Mouse (Mus musculus): ENCODE data around the gene Parm1.

Parm1 gene

DNA sequence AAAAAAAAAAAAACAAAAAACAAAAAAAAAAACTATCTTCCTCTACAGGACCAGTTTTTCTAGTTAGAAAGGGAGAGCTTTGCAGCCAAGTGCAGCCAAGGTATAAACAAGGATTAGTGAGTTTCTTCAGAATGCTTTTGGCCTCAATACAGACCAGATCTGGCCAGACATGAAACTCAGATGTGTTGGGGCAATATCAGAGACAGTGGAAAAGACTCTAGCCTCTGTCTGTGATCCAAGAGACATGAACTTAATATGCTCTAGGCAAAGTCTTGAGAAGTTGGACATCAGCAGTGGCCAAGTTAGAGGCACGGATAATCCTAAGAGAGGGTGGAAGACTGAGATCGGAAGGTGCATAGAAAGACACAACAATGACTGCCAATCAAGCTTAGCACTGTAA lies 56.8 kb downstream of the Parm1 start:
- DNase-seq (ENCODE audit: low read depth): no peak

DNA sequence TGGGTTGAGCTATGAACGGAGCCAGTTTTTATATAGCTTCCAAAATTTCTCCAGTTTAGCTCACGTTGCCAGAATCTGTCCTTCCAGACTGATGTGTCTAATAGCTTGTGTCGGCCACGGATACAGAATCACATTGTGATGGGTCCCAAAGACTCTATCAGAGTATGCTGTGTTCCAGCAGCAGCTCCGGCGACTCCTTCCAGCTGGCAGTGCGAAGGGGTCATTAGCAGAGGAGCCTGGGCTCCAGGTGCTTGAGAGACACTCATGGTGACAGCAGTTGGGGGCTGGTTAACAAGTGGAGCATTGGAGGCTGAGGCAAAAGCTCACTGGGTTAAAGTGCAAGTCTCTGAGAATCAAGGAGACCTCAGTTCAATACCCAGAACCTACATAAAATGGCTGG lies 61.5 kb downstream of the Parm1 start:
- no peak for DNase-seq (ENCODE audit: low read depth)

DNA sequence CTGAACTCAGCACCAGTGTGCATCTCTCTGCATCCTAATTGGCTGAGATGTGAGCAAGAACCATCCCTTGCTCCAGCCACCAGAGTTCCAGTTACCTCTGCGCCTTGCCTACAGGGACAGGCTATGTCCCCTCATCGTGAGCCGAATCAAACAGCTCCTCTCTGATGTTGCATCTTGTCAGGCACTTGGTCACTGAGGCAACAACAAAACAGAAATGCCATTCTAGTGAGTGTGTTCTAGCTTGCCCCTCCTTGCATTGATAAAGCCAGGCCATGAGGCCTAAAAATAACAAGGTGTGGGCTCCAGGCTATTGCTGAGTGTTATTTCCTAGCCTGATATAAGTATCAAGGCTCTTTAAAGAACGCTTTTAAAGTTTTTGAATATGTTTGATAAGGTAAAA lies 64.4 kb downstream of the Parm1 start:
- DNase-seq (ENCODE audit: low read depth): no peak

DNA sequence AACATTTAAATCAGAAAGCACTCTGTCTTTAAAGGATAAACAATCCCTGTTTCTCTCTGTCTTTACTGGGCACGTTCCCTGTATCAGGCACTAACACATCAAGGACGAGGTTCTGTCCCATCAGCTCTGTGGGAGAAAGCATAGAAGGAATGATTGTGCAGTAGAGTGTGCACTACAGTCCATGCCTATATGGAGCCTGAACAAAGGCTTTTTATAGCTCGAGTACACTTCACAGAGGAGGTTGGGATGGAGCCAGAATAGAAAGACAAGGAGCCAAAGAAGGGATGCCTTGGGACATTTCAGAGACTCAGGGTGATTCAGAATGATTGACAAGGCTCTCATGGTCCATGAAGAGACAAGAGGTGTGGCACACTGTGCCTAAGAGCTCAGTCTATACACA lies 68.8 kb downstream of the Parm1 start:
- DNase-seq (ENCODE audit: low read depth): no peak

DNA sequence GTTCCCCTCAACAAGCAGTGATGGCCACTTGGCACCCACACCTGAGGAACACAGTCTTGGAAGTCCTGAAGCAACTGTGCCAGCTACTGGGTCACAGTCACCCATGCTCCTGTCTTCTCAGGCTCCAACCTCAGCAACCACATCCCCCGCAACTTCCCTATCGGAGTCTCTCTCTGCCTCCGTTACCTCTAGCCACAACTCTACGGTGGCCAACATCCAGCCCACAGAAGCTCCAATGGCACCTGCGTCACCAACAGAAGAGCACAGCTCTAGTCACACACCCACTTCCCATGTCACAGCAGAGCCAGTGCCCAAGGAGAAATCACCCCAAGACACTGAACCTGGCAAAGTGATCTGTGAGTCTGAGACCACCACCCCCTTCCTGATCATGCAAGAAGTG lies 76.7 kb downstream of the Parm1 start:
- DNase-seq (ENCODE audit: low read depth): peak; percentile 8

DNA sequence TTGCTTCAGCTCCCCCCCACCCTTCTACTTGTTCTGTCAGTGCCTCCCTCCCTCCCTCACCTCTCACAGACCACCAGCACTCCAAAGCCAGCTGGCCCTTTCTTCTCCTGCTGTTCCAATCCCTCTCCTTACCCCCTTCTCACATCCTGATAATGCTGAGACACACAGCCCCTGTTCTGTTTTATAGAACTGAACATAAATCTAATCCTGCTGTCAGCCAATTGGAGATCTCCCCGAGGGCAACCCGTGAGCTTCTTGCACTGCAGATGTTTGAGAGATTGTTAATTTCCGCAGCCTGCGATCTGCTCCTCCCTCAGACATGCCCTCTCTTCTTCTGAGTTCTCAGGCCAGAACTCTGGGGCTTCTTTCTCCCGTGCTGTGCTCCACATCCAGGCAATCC lies 79.8 kb downstream of the Parm1 start:
- no peak for DNase-seq (ENCODE audit: low read depth)

DNA sequence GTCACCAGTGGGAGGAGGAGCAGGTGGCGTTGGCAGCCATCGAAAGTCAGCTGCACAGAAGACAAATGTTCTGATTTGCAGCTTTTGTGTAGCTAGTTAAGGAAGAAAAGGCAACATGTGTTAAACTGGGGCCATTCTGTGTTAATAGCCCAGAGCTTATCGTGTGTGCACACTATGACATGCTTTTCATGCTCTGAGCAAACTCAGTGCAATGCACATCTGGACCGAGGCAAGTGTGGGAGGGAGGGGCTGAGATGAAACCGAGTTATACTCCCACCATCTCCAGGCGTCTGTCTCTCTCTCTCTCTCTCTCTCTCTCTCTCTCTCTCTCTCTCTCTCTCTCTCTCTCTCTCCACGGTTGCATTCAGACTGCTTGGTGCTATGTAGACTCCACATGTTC lies 82.4 kb downstream of the Parm1 start:
- DNase-seq (ENCODE audit: low read depth): no peak

DNA sequence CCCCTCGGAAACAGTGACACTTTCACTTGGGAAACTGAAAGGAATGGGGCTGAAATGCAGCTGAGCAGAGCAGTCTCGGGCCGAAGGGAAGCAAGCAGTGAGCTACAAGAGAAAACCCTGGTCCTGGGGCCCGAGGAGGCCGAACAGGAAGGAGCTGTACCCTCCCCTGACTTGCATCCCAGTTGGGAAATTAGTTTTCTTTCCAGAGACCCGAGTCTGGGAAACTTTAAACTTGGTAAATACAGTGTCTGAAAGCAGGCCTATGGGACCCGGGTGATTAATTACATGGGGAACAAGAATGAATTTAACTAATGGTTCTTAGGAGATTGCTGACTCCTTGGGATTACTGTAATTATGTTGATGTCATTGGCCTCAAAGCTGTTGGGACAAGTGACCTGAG lies 85.9 kb downstream of the Parm1 start:
- no peak for DNase-seq (ENCODE audit: low read depth)

DNA sequence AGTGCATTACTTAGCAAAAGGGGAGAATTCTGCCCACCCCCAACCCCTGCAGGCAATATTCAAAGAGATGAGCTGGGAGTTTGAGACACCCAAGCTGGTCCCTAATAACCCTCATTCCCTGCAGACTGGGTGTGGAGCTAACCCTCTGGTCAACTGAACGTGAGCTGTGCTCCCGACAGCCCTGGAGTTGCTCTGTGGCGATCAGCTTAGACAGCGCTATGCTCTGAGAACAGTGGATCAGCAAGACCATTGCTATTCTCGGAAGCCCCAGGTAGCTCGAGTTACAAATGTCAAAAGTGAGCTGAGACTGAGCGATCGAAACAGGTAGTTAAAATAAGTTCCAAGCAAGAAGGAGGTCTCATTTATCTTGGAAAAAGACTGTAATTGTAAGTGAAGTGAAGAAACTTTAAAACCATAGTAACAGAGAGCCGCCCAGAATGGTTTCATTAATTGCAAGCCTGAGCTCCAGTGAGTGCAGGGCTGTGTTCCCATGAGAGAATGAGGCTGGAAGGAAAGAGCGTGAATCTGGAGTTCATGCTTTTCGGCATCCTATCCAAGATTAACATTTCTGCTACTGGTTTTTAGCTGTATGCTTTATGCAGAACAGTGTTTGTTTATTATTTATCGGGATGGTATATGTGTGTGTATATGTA lies 86.5 kb downstream of the Parm1 start:
- no peak for DNase-seq (ENCODE audit: low read depth)

DNA sequence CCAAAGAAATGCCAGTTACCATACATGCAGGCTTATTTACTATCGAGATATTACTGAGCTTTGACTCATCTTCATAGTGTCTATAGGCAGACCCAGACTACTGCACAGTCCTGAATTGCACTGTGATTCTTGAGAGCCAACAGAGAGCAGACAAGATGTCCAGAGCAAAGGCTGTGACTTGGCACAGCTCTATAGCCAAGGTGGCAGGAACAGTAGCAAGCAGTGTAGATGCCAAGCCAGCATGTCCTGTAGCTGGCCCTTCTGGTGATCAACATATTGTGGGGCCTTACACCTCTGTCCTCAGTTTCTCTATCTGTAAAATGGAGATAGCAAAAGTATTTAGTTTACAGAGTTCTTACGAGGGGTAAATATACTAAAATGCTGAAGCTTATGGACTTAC lies 89.8 kb downstream of the Parm1 start:
- DNase-seq (ENCODE audit: low read depth): no peak

DNA sequence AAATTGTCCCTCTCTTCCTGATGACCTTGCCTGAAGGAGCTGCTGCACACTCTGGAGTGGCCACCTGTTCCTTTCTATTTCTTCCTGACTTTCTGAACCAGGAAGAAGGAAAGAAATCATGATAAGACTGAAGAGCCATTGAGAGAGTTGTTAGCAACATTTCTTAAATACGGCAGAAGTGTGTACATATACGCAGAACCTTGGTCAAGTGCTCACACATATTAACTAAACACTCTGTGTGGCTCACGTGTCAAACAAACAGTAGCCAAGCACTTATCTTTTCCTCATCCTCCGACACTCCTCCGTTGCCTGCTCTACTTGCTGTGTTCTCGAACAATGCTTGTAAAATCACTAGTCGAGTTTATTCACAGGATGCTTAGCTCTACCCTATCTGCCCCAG lies 90.4 kb downstream of the Parm1 start:
- DNase-seq (ENCODE audit: low read depth): no peak

DNA sequence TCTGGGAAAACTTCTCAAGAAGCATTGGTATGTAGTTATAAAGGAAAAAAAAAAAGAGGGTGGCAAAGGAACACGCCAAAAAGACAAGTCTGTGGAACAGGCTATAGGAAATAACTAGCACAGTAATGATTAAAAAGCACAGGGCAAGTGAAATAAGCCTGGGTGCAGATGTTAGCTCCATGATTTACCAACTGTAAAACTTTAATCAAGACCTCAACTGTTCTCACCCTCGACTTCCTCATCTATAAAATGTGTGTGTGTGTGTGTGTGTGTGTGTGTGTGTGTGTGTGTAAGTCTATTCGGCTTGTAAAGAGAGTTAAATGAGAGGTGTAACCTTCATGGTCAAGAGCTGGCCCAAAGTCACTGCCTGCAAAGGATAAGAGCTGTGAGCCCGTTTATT lies 91.6 kb downstream of the Parm1 start:
- no peak for DNase-seq (ENCODE audit: low read depth)

DNA sequence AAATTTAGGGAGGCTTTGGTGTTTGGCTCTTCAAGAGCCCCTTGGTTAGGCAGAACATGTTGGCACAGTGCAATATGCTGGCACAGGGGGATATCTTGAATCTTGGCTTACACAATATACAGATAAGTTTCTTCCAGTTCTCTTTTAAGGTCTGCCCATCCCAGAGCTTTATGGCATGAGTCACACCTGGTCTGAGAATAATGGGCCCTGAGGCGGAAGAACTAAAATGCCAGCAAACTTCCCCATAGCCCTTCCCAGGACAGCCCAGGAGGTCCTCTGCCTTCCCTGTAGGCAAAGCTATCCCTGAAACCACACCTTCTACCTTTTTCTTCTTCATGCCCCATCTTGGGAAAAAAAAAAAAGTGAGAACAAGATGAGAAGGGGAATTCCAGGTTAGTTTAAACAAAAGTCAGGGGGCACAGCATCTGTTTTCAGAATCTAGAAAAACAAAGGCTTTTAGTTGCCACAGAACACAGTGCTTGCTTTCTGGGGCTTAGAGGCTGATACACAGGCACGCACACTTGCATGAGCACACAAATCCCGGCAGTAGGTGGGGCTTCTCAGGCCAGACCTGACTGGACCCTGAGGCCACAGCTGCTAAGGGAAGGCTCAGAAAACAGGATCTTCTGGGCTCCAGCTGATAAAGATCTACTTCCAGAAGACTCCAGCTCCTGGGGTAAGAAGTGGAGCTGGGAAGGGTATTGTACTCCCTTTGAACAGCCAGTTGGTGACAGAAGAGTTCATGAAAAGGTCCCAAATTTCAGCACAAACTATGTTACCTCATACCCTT lies 92.3 kb downstream of the Parm1 start:
- DNase-seq (ENCODE audit: low read depth): no peak

DNA sequence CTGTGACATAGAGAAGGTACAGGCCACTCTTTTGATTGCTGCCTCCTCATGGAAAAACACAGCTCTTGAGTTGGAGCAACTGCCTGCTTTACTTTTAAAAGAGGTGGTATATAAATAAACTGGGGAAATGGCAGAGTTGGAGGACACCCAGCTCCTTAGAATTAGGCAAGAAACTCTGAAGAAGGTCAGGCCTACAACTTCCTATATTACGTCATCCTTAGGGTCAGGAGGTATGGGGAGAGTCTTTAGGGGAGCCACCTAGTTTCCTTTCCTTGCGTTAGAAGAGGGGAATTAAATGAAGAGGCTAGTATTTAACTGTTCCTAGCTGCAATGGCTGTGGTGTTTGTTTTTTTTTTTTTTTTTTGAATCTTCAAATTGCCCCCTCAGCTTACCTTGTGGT lies 93.1 kb downstream of the Parm1 start:
- no peak for DNase-seq (ENCODE audit: low read depth)

DNA sequence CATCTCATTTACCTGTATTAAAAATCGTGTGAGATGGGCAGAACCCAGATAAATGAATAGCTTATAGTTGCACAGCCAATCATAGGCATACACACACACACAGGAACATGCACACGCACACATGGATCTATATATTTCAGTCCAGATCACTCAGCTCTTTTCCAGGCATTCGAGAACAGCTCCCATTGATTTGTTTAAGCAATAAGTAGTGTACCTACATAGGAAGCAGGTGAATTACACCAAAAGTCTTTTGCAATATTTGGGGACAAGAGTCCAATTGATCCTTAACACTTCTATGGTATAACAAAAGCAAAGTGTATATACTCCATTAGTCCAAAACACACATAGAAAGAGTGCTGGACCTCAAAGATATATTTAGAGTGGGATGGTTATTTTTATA lies 94.2 kb downstream of the Parm1 start:
- no peak for DNase-seq (ENCODE audit: low read depth)

DNA sequence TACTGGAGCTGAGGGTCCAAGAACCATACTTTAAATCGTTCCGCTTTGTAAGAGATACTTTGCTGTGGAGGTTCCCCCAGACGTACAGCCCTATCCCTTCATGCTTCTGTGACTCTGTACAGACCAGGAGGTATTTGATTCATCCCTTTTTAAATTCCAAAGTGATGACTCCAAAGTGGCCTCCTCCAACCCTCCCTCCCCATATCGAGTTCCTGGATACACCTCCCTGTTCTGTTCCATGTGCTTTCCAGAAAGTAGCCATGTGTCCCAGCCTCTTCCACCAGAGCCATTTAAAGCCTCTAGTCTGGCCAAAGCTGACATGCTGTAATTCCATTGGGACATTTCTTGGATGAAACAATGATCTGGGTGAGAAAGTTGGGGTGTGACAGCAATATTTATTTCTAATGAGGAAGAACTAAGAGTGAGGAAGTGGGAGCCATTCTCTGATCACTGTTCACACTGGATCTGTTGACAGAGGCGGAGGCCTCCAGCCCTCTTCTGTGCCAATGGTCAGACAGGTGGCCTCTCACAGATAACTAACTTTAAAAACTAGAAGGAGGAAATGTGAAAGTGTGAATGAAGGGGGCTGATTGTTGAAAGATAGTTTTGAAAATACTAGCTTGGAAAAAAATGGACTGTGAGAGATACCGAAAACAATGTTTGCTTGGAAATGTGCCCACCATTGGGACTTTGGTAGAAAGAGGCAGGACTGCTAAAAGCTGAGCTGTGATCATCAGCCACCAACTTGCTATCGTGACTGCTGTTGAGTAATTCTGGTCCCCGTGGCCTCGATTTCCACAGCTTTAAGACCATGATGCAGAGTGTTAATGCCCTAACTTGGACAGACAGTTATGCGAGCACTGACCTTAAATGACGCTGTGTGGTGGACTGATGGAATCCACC lies 100.2 kb downstream of the Parm1 start:
- DNase-seq (ENCODE audit: low read depth): no peak

DNA sequence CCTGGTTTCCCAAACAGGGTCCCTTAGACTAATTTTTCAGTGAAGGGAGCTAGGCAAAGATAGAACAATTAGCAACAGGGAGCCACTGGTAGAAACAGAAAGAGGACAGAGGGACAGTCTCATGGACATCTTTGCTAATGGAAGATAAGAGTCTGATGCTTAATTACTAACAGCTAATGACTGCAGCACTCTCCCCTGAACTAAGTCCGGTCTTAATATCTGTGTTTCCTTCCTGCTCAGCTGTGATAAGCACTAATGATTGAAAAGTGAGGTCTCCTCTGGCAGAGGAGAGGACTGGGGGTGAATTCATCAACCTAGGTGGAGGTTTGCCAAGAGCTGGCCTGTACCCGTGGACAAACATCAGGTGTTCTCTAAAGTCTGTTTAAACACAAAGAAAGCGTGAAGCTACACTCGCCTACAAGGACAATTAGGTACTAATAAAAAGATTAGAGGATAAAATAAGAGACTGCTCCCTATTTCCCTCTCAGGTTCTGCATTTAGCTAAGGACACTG lies 101.3 kb downstream of the Parm1 start:
- DNase-seq (ENCODE audit: low read depth): no peak

DNA sequence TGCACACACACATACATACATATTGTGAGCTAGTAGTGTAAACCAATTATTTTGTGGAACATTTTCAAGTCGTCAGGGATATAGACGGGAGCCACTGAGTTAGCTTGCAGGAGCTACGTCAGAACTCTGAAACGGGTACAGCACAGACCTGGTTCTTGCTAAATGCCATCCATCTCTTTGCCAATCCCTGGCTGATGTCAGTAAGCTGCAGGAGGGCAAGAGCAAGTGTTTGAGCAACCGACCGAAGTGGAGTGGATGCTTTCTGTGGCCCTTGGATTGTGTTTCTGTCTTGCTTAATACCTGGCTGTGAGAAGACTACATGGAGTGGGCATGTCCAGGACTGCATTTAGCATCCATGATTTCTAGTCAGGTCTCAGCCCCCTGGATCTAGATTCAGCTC lies 103.8 kb downstream of the Parm1 start:
- no peak for DNase-seq (ENCODE audit: low read depth)

DNA sequence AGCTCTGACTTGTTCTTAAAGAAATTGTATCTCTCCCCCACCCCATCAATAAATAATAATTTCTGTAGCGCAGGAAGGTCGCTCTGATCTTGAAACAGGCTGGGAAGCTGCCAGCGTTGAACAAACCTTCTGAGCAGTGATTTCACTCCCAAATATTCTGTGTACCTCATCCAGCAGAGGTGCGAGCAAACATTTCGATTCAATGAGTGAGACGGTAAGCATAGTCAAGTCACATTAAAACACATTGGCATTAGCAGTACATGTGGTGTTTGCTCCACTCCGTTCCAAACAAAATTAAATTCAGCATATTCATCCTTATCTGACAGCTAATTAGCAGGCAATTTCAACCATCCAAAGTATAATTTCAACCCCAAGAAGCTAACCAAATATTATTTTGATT lies 109.4 kb downstream of the Parm1 start:
- no peak for DNase-seq (ENCODE audit: low read depth)

DNA sequence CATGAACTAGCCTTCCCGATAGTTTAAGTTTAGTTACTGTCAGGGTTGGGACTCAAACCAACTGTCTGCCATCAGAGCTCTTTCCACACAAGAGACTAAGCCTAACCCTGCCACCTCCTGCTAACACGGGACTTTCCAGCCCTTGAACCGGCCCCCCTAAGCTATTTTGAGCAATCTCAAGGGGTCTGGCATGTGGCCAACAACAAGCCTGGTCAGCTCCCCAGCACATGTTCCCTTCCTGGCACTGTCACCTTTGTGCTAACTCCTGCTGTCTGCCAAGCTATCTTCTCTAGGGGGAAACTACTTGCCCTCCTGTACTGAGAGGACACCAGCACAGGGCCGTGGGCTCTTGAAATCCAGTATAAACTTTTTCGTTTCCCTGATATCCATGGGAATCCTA lies 112.1 kb downstream of the Parm1 start:
- no peak for DNase-seq (ENCODE audit: low read depth)

DNA sequence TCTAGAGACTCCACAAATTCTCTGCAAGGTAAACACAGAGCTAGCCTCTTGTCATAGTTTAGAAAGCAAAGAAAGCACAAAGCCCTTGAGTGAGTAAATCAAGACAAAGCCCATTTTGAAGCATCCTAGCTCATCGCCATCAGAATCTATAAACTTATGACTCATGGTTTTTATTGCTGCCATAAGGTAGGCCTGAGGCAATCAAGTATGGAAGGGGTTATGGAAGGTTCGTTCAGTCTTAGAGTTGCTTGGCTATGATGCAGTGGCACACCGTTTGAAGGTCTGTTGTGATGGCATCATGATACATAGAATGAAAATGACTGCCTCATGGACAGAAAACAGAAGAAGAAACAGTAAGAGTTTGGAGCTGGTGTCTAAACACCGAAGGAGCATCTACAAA lies 133.9 kb downstream of the Parm1 start:
- DNase-seq (ENCODE audit: low read depth): no peak

DNA sequence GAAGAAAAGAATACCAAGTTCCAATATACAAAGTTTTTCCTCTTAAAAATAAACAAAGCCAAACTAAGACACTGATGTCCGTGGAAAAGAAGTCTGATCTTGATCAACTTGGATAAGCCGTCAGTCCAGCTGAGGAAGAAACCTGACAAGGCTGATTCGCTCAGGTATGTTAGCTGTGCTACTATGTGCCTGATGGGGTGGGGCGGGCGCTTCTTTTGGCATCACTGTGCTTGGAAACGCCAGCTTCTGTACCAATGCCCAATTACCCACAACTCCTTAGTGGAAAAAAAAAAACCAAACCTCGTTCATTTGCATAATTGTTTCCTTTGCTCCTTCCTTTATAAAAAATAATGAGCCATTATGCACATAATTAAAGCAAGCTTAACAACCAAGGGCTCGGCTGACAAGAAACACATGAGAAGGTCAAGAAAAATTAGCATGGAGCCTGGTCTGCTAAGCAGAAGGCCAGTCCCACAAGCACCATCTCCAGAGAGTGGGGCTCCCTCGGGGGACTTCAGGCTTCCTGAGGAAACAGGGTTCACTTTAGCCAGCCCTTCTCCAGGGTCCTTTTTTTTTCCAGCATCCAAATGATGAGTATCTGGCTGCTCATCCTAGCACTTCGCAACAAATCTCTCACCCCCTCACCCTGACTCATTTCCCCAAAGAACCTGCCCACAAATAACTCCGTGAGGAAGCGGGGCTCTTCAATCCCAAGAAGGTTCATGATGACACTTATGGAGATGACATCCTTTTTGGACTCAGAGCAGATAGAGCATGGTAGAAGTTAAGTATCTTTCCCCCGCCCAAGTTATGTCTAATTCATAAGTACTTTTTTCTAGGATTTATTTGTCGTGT lies 135.9 kb downstream of the Parm1 start:
- no peak for DNase-seq (ENCODE audit: low read depth)

Measured in c-Kit-positive CD71-negative TER-119-negative erythroid progenitor cells, embryonic 14.5 days (primary cell).